Mouse (Mus musculus): Measurements from ENCODE around the gene Klhl42.

Gene Klhl42

GRCm38 (mm10) chr6:147091136-147092120 is at the start of gene Klhl42:
Gene Klhl42, plus strand, starts transcription at chr6:147091379.
- peak; percentile 75 to 87 for DNase-seq

DNA sequence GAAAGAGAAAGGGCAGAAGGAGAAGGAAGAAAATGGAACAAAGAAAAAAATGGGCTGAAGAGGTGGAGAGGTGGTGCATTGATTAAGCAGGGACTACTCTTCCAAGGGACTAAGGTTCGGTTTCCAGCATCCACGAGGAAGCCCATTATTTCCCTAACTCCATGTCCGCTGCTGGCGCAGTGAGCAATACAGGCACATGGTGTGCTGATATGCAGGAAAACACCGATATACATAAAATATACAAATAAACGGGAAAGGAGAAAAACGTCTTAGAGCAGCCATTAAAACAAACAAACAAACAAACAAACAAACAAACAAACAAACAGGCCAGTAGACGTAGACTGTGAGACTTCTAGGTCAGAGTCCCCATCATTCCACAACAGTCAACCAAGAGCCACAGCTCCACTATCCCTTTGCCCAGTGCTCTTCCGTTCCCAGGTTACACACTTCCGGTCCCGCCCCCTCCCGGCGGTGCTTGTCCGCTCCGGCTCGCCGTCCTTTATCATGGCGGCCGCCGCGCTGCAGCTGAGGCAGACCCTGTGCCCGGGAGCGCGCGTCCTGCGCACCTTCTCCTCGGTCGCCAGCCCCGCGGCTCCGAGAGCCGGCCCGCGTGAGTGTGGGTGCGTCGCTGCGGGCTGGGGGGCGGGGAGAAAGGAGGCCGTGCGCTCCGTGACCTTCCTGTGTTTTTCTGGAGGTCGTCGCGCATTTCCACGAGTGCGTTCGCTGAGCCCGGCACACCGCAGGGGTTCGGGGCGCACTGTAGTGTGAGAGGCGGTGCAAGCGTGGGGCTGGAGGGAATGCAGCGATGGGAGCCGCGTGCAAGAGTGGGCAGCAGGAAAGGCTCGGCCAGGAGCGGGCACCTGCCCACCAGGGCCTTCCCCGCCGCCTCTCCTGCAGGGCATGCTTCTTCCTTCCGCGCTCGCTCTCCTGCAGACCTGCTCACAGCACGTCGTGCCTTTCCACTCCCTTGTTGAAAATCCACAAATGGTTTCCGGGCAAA is 48.6 kb upstream of the Klhl42 start, which contains the start of gene Mrps35:
TSS of gene Mrps35 (plus strand) at position 474 of the 1,000 bp plus-strand sequence.
- peak; percentile 89 to 95 for DNase-seq

DNA sequence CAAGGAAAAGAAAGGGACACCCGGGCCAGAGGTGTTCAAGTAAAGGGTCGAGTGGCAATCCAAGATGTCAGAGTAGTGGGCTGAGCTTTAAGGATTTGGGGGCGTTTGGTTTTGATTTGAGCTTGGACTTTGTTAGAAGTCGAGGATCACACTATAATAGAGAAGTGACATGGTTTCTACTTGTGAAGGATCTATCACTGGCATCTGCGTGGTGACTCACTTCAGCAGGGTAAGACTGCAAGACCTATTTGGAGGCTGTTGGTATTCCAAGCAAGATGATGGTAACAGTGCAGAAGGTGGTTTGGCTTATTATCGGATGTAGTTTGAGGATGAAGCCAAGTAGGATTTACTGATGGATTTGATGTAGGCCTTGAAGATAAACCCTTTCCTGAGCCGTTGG is 47.5 kb upstream of the Klhl42 start:
- DNase-seq, result no peak

- no peak for DNase-seq
Observed at GRCm38 (mm10) chr6:147049239-147049805, 41.9 kb upstream of the Klhl42 start.

- DNase-seq, result no peak
Observed at GRCm38 (mm10) chr6:147051666-147052065, 39.5 kb upstream of the Klhl42 start.

DNA sequence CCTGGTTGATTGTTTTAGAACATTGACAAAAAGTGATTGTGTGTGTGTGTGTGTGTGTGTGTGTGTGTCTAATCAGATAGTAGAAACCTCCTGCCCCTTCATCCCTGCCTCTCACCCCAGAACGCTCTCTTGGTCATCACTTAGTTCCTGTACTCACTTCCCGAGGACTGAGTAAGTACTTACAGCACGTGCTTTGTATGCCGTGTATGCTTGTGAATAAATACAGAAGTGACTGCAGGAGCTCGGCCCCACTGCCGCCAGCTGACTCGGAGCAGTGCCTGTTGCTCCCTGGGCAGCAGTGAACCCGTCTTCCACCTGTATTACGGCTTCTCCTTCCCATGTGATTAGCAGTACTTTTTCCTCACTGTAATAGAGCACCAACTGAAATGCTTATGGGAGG is 38.7 kb upstream of the Klhl42 start:
- DNase-seq, result no peak

- no peak for DNase-seq
Observed at GRCm38 (mm10) chr6:147053785-147054646, 37.2 kb upstream of the Klhl42 start.

DNA sequence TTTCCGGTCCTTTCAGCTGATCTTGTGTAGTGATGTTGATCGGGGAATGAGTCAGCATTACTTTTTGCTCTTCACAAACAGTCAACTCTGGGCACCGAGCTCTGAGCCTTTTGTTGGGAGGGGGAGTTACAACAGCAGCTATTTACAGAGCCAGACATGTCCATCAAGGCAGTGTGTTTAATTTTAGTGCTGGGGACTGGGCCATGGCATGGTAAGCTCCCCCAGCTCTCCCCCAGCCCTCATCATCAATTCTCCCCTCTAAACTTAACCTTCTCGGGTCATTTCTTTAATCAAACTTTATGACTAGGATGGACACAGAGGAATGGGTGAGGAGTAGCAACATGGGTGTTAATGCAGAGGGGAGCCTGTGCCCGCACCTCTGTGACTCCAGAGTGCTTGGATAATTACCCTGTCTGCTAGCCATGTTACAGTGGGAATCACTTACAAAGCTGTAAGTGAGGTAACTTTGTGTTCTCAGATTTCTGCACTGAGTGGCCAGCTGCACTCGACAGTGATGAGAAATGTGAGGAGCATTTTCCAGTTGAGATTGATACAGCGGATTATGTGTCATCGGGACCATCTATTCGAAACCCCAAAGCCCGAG is 35.7 kb upstream of the Klhl42 start:
- no peak for DNase-seq

DNA sequence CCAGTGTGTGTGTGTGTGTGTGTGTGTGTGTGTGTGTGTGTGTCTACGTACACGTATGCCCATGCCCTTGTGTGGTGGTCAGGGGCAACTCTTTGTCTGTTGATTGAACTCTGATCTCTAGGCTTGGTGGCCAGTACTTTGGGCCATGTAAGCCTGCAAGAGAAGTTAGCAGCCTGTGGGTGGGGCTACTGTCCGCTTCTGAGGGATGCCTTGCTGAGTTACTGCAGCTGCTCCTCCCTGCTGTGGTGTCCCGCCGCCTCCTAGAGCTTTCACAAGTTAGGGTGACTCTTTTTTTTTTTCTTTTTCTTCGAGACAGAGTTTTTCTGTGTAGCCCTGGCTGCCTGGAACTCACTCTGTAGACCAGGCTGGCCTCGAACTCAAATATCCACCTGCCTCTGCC is 31.9 kb upstream of the Klhl42 start:
- DNase-seq, result no peak

- DNase-seq, result no peak
Observed at GRCm38 (mm10) chr6:147061630-147062029, 29.5 kb upstream of the Klhl42 start.

- no peak for DNase-seq
Observed at GRCm38 (mm10) chr6:147062034-147062433, 29.1 kb upstream of the Klhl42 start.

- DNase-seq, result no peak
Observed at GRCm38 (mm10) chr6:147062694-147063093, 28.5 kb upstream of the Klhl42 start.

GRCm38 (mm10) chr6:147064226-147064943 is 26.8 kb upstream of the Klhl42 start:
- no peak for DNase-seq

DNA sequence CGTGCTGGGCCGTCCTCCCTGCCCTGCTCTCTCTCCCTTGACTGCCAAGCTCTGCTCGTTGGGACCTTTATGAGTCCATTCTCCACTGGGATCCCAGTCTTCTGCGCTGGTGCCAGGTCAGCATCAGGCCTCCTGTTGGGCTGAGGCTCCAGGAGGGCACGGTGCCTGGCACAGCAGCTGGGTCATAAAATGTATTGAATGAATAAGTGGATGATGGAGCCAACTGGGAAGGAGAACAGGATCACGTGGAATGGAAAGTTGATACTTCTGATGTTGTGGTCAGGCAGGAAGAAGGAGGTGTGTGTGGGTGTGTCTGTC is 26.3 kb upstream of the Klhl42 start:
- no peak for DNase-seq

GRCm38 (mm10) chr6:147075808-147076387 is 15.3 kb upstream of the Klhl42 start:
- no peak for DNase-seq

GRCm38 (mm10) chr6:147076878-147077277 is 14.3 kb upstream of the Klhl42 start:
- DNase-seq, result no peak

DNA sequence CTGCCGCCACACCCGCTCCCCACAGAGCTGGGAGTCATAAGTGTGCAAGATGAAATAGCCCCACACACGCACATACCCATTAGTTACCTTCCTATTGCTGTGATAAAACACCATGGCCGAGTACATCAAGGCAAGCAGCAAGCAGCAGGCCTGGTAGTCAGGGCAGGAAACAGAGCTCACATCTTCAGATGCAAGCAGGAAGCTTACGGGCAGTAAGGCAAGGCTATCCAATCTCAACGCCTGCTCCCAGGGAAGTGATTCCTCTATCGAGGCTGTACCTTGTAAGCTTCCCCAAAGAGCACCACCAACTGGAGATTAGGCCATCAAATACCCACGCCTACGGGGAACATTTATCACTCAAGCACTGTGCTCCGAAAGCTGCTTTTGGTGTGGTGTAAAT is 11.3 kb upstream of the Klhl42 start:
- DNase-seq, result no peak

DNA sequence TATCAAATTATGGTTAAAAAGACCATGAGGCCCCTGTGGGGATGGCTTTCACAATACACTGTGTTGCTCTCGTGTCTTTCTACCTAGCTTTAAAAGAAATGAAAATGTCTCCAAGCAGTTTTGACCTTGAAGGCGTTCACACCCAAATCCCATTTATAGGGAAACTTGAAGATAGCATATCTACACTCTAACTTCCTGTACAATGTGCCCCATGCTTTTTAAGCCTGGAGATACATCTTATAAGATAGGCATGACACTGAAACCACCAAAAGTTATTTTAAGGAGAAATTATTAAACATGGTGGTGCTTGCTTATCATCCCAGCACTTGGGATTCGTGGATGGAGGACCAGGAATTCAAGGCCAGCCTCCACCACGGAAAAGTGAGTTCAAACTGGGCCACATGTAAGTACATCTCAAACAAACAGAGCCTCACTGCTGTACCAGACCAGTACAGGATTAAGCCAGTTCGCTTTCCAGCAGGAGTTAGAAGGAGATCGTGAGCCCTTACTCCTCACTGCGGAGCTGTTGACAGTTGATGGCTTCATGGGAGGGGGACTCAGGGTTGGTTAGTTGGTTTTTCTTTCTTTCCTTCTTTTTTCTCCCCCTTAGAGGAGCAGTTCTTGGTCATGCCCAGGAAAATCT is 5.7 kb upstream of the Klhl42 start:
- DNase-seq, result no peak

GRCm38 (mm10) chr6:147086594-147087225 is 4.5 kb upstream of the Klhl42 start, which contains the start of gene Mansc4:
Gene Mansc4, minus strand, starts transcription at chr6:147087032.
- DNase-seq, result no peak
